Mouse (Mus musculus) stomach, postnatal 0 days (tissue): Measurements from ENCODE around the gene Pygo2. TPM values are rescaled to one million over a fixed set of nuclear protein-coding genes. Genes with fewer than 3 reads are reported as not detected.

ENCODE experiments used
- ATAC-seq: fragments of 200-750 bp; cut with Nextera tagmentation; 2 replicates; pipeline ENCODE4 v1.8.0; 2017; ENCODE audit not compliant: low FRiP score, low TSS enrichment
- DNase-seq: peaks from one replicate; pipeline ENCODE4 v3.0.0-alpha.2; 2016; ENCODE audit warnings: low spot score
- H3K27ac ChIP-seq: fragments of 300-500 bp; sonication (generic); replicated peaks from 2 replicates; pipeline ENCODE4 v1.5.1; 2014; ENCODE audit warnings: mild to moderate bottlenecking, control low read depth
- H3K27me3 ChIP-seq: fragments of 300-500 bp; sonication (generic); 2 replicates; pipeline ENCODE4 v1.6.1; 2014; ENCODE audit warnings: low read length; ENCODE audit not compliant: control insufficient read depth, insufficient read depth
- H3K36me3 ChIP-seq: fragments of 300-500 bp; sonication (generic); 2 replicates; pipeline ENCODE4 v1.6.1; 2014; ENCODE audit warnings: low read length, mixed read lengths; ENCODE audit not compliant: control insufficient read depth, insufficient read depth
- H3K4me1 ChIP-seq: fragments of 300-500 bp; sonication (generic); replicated peaks from 2 replicates; pipeline ENCODE4 v1.6.1; 2014; ENCODE audit warnings: antibody characterized with exemption; ENCODE audit not compliant: control insufficient read depth, insufficient read depth
- H3K4me2 ChIP-seq: fragments of 300-500 bp; sonication (generic); replicated peaks from 2 replicates; pipeline ENCODE4 v1.6.1; 2014; ENCODE audit warnings: low read depth, mild to moderate bottlenecking, control low read depth, moderate library complexity
- H3K4me3 ChIP-seq: fragments of 300-500 bp; sonication (generic); 2 replicates; pipeline ENCODE4 v1.5.1; 2014; ENCODE audit warnings: low read depth, low read length, control low read depth
- H3K9ac ChIP-seq: fragments of 300-500 bp; sonication (generic); 2 replicates; pipeline ENCODE4 v1.6.1; 2014; ENCODE audit warnings: mild to moderate bottlenecking, low read length, control low read depth, mixed read lengths
- H3K9me3 ChIP-seq: fragments of 300-500 bp; sonication (generic); 2 replicates; pipeline ENCODE4 v1.6.1; 2016; ENCODE audit warnings: low read length; ENCODE audit not compliant: control insufficient read depth
- CTCF ChIP-seq: IDR thresholded peaks from 2 replicates; pipeline ENCODE4 v1.5.1; 2016; ENCODE audit warnings: antibody characterized with exemption, low read depth, mild to moderate bottlenecking, moderate library complexity
- EP300 ChIP-seq: optimal IDR thresholded peaks from 2 replicates; pipeline ENCODE3; 2016; ENCODE audit warnings: antibody characterized with exemption
- WGBS: fragments of 180-500 bp; shearing (Covaris S2); extraction: QIAGEN DNeasy Blood & Tissue Kit; methylation state at CpG from one replicate; pipeline ENCODE4 v1.1.7; 2014; 5-methylcytosine and 5-hydroxymethylcytosine counted together
- polyA plus RNA-seq: library from polyadenylated mRNA; unstranded; fragments of >200 nt; fragmentation: Nextera tagmentation; extraction: Ambion mirVana; gene quantifications from 2 replicates; pipeline ENCODE4 v1.2.1, GENCODE M21; 2015

Pygo2 gene
- polyA plus RNA-seq, 1 experiment from 2014 or later, result 18.0 TPM

- ATAC-seq (peak; percentile 2), DNase-seq (peak; percentile 88)
- H3K4me1 ChIP-seq, result peaks cover 9% of the 10 kb centered on the region
- H3K27ac ChIP-seq, result peak overlapping the region; percentile 94
- H3K27me3 ChIP-seq, result no peaks in the 10 kb centered on the region
- 1% methylated on average over 43 of the region's 56 CpGs for WGBS
- H3K9me3 ChIP-seq, result no peaks in the 10 kb centered on the region
- no peaks in the 10 kb centered on the region for H3K36me3 ChIP-seq
- TF ChIP-seq EP300, result no peak
- TF ChIP-seq CTCF, result 0 out of 2 replicates have a peak, but pooled peaks have one; percentile 6
- H3K4me3 ChIP-seq, result peak overlapping the region; percentile 76
- peak overlapping the region; percentile 99 for H3K4me2 ChIP-seq
- peak overlapping the region; percentile 82 for H3K9ac ChIP-seq
Measured at GRCm38 (mm10) chr3:89391663-89392511, 38.1 kb upstream of the Pygo2 start.

GRCm38 (mm10) chr3:89392871-89393311, 37.1 kb upstream of the Pygo2 start:
- under 1% methylated on average over 21 of the region's 24 CpGs for WGBS
- ATAC-seq (no peak), DNase-seq (peak; percentile 82)
- H3K27ac ChIP-seq, result peak overlapping the region; percentile 94
- peak overlapping the region; percentile 76 for H3K4me3 ChIP-seq
- peak overlapping the region; percentile 82 for H3K9ac ChIP-seq
- peaks cover 9% of the 10 kb centered on the region for H3K4me1 ChIP-seq
- no peaks in the 10 kb centered on the region for H3K36me3 ChIP-seq
- no peaks in the 10 kb centered on the region for H3K27me3 ChIP-seq
- TF ChIP-seq CTCF, result no peak
- no peak for TF ChIP-seq EP300
- no peaks in the 10 kb centered on the region for H3K9me3 ChIP-seq
- peak overlapping the region; percentile 99 for H3K4me2 ChIP-seq

GRCm38 (mm10) chr3:89393605-89394004, 36.4 kb upstream of the Pygo2 start:
- WGBS, result under 1% methylated on average over 15 of the region's 15 CpGs
- H3K9me3 ChIP-seq, result no peaks in the 10 kb centered on the region
- ATAC-seq, result peak; percentile 94

GRCm38 (mm10) chr3:89394006-89394893, 35.8 kb upstream of the Pygo2 start, which contains the start of gene Zbtb7b:
Zbtb7b (minus strand) TSS chr3:89394776.
- under 1% methylated on average over 39 of the region's 42 CpGs for WGBS
- Histone ChIP-seq H3K4me2 (peak within 1 kb of the TSS; percentile 99), H3K36me3 (no peaks in the 10 kb centered on the region), H3K27me3 (no peaks in the 10 kb centered on the region), H3K9ac (peak within 1 kb of the TSS; percentile 79), H3K4me3 (peak within 1 kb of the TSS; percentile 76), H3K4me1 (peaks cover 6% of the 10 kb centered on the region; the same call in 1 of the 2 replicates), H3K27ac (peak within 1 kb of the TSS; percentile 97), H3K9me3 (no peaks in the 10 kb centered on the region)
- ATAC-seq, result peak; percentile 53
- peak; percentile 45 for TF ChIP-seq EP300
- TF ChIP-seq CTCF, result peak; percentile 63
- peak; percentile 92 for DNase-seq

More at GRCm38 (mm10) chr3:89393605-89394004, 36.4 kb upstream of the Pygo2 start:
- Histone ChIP-seq H3K27me3 (no peaks in the 10 kb centered on the region), H3K4me3 (peak overlapping the region; percentile 76), H3K9ac (peak overlapping the region; percentile 82), H3K4me2 (peak overlapping the region; percentile 99), H3K4me1 (peaks cover 6% of the 10 kb centered on the region), H3K27ac (peak overlapping the region; percentile 97), H3K36me3 (no peaks in the 10 kb centered on the region)
- peak; percentile 99 for DNase-seq
- TF ChIP-seq EP300 (no peak), CTCF (peak; percentile 1; the same call in 1 of the 2 replicates)

GRCm38 (mm10) chr3:89394894-89395256, 35.1 kb upstream of the Pygo2 start:
- DNase-seq (peak; percentile 87), ATAC-seq (peak; percentile 22)
- H3K9me3 ChIP-seq, result no peaks in the 10 kb centered on the region
- peak overlapping the region; percentile 97 for H3K27ac ChIP-seq
- 0% methylated on average over 12 of the region's 12 CpGs for WGBS
- H3K36me3 ChIP-seq, result no peaks in the 10 kb centered on the region
- H3K4me3 ChIP-seq, result peak overlapping the region; percentile 76
- TF ChIP-seq EP300 (no peak), CTCF (0 out of 2 replicates have a peak, but pooled peaks have one; percentile 11)
- peaks cover 6% of the 10 kb centered on the region; the same call in 1 of the 2 replicates for H3K4me1 ChIP-seq
- peak overlapping the region; percentile 79 for H3K9ac ChIP-seq
- H3K4me2 ChIP-seq, result peak overlapping the region; percentile 99
- H3K27me3 ChIP-seq, result no peaks in the 10 kb centered on the region
